Mouse (Mus musculus) gastrocnemius, postnatal 14 days (tissue): ENCODE data around the gene Cdc34. TPM values are rescaled to one million over a fixed set of nuclear protein-coding genes. Genes with fewer than 3 reads are reported as not detected.

Source experiments
- DNase-seq: peaks from one replicate; pipeline ENCODE4 v3.0.0; 2021; ENCODE audit warnings: mixed read lengths
- intact Hi-C: fragments of 180-260 bp; cut with DNase I; formaldehyde crosslinking; loops from one replicate; pipeline ENCODE4 v1.15.1; 2025; ENCODE audit warnings: low total_unique reads
- total RNA-seq, 2 experiments: library from RNA; stranded (reverse); gene quantifications; 2 replicates each; pipeline ENCODE4 v1.2.3; 2021

The Cdc34 gene
- total RNA-seq, 2 experiments from 2014 or later, result 314 to 321 TPM

DNA sequence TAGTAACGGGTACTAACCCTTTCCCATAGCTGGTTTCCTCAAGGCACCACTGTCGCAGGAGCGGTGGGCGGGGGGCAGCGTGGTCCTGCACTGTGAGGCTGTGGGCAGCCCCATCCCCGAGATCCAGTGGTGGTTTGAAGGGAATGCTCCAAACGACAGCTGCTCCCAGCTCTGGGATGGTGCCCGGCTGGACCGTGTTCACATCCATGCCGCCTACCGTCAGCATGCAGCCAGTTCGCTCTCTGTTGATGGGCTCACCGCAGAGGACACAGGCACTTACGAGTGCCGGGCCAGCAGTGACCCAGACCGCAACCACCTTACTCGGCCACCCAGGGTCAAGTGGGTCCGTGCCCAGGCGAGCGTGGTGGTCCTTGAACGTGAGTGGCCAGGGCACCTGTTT, 26.7 kb downstream of the Cdc34 start:
- intact Hi-C loops, result no loop called here

GRCm38 (mm10) chr10:79709307-79709706, 27.3 kb downstream of the Cdc34 start:
- DNase-seq, result no peak
- intact Hi-C loops, result no loop called here

More for the DNA sequence above, 26.7 kb downstream of the Cdc34 start:
- DNase-seq, result peak; percentile 57

DNA sequence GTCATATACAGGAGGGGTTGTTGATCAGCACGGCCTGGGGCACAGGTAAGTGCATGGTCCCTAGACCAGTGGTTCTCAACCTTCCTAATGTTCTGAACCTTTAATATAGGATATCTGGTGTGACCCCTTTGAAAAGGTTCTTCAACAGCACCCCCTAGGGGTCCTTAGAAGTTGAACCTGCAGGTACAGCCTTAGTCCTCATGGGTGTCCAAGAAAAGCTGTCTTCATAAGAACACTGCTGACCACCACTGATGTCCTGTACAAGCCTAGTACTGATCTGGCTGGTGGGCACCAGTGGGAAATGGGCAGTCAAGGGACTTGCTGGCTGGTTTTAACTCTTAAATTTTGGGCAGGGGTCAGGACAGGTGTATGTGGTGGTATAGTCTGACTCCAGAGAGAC, 30.0 kb downstream of the Cdc34 start:
- intact Hi-C loops, result no loop called here
- DNase-seq, result no peak

DNA sequence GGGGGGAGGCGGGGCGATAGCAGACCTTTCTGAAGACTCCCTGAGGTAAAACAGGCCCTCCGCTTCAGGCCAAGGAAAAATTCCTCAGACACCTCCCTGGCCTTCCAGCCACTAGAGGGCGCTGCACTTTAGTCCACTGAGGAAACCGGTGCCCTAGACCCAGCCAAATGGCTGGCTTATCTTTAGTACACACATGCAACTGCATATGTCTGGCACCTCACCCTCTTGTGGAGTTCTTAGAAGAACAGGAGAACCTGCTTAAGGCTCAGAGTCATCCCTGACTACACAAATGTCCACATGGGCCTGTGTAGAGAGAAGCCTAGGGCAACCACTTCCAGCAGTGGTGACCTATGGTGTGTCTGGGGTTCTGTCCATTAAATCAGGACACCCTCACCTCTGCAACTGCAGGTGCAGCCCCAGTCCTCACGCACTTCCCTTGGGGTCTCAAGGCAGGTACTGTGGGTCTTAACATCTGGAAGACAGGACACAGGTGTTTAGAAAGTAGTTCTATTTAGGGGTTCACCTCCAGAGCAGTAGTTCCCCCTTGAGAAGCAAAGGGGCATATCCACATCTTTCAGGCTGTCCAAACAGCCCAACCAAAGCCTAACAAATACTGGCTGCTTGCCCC, 30.6 kb downstream of the Cdc34 start:
- intact Hi-C loops, result no loop called here
- DNase-seq, result peak; percentile 81

DNA sequence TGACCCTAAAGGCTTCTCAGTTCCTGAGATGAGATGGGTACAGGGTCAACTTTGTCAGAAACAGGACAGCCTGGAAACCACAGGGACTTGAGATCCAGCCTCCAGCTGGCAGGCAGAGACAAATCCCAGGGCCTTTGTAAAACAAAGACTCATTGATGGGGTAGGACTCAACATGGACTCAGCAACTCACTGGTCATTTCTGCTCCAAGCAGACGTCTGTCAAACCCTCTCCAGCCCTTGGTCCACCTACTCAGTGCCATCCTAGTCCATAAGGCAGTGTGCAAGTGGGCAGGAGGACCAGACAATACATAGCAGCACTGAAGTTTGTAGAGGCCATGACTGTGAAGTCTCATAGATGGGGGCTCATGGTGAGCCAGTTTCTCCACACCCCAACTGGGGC, 31.2 kb downstream of the Cdc34 start:
- DNase-seq, result no peak
- intact Hi-C loops, result no loop called here

DNA sequence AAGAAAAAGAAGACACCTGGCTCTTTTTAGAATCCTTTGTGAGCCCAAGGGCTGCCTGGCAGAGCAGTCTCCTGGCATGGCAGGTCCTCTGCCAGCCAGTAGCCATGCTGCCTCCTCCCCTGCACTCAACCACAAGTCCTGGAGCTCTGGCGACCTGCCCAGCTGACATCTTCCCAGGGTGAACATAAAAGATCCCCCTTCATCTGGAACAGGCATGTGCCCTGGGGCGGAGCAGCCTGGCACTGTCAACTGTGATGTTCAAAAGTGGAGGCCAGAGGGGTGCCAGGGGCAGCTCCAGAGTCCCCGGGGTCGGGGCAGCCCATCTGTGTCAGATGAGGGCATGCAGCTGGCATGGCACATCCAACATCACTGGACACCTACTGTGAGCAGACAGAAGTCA, 33.0 kb downstream of the Cdc34 start:
- intact Hi-C loops, result no loop called here
- no peak for DNase-seq

- DNase-seq, result no peak
- intact Hi-C loops, result no loop called here
Measured at GRCm38 (mm10) chr10:79716254-79716987, 34.4 kb downstream of the Cdc34 start, which contains the start of gene Hcn2. Gene Hcn2, plus strand, starts transcription at chr10:79716634.

DNA sequence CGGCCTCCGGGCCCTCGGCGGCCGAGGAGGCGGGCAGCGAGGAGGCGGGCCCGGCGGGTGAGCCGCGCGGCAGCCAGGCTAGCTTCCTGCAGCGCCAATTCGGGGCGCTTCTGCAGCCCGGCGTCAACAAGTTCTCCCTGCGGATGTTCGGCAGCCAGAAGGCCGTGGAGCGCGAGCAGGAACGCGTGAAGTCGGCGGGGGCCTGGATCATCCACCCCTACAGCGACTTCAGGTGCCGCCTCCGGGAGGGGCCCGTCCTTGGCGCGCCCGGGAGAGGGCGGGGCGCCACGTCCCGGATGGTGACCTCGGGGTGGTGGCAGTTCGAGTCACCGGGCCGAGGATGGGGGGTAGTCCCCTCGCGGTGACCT, 35.0 kb downstream of the Cdc34 start:
- intact Hi-C loops, result no loop called here
- DNase-seq, result no peak

DNA sequence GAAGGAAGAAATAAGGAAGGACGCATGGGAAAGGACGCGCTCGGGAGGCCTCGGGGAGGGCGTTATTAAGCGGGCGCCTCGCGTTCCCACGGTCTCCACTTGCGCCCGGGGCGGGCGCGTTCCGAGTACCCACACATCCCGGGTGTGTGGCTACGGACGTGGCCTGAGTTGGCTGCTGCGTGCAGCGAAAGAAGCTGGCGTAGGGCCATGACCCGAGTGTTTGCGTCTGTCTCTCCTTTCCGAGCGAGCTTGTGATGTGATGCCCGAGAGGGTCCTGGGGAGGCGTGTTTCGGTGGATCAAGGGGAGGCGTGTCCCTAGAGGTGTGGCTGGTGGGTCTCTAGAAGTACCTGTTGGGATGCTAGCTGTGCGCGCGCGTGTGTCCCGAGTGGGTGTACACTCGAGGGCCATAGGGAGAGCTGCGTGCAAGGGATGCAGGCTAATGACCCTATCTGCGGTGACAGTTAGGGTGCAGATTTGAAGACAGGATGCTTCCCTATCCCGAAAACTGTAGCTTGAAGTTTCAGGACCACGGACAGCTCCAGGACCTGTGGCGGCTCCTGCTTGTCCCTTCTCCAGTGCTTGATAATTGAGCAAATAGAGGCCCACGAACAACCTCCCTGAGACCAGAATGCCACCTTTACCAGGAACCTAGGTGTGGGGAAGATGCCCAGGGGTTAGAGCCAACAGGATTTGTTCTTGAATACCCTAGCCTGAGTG, 35.8 kb downstream of the Cdc34 start:
- peak; percentile 77 for DNase-seq
- intact Hi-C loops, result no loop called here

DNA sequence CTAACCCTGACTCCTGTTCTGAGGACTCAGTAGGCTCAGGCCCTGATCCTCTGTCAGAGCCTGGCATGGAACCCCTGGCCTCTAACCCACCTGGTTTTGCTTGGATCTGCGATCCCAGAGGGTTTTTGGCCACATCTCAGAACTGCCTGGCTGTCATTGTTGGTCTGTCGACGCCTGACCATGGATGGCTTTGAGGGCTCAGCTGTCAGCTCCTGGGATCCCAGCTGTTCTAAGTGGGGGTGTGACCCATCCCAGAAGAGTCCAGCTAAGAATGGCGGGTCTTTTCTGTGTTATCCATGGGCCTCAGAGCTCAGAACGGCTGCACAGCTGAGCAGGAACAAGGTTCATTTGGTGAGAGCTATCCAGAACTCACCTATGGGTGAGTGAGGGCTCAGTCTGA, 39.1 kb downstream of the Cdc34 start:
- DNase-seq, result no peak
- intact Hi-C loops, result no loop called here

DNA sequence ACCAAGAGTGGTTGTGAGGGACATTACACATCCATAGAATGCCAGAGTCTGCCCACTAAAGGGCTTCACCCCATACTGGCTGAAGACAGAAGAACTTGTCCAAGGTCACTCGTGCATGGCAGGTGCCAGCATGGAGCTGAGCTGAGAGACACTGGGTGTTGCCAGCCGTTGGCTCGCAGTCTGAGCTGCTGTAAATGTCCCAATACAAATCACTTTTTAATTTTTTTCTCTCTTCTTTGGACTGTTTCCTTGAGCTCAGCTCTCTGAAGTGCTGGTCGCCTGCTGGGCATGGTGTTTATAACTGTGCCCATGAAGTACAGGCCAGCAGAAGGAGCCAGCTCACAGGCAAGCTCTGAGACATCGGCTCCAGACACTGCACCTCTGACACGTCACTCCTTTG, 41.1 kb downstream of the Cdc34 start:
- DNase-seq, result no peak
- intact Hi-C loops, result no loop called here

DNA sequence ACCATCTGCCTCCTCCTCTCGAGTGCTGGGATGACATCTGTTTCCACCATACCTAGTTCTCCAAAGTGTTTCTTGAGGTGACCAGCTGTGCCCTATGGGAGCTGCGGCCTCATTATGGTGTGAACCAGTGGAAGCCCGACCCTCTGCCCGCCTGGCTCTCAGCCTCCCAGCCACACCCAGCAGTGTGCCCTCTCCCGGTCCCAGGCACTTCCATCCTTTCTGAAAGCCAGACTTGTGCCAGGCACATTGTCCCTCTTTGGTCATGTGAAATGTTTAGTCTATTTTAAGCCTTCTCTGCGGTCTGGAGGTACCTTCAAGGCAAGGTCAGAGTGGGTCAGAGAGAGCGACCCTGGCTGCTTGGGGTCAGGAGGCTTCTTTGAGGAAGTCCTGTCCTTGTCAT, 41.7 kb downstream of the Cdc34 start:
- no peak for DNase-seq
- intact Hi-C loops, result no loop called here

DNA sequence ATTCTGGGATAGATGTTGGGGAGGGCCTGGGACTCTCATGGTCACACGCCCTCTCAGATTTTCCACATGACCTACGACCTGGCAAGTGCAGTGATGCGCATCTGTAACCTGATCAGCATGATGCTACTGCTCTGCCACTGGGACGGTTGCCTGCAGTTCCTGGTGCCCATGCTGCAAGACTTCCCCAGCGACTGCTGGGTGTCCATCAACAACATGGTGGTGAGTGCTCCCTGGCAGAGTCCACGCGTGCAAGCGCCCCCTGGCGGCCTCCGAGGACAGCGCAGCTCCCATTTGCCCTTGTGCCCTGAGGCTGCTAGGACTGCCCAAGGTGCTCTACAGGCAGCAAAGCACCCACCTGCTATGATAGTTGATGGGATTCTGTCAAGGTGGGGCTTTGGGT, 44.1 kb downstream of the Cdc34 start:
- intact Hi-C loops, result no loop called here
- DNase-seq, result peak; percentile 59

- intact Hi-C loops, result no loop called here
- DNase-seq, result no peak
Measured at GRCm38 (mm10) chr10:79728323-79729249, 46.6 kb downstream of the Cdc34 start.

DNA sequence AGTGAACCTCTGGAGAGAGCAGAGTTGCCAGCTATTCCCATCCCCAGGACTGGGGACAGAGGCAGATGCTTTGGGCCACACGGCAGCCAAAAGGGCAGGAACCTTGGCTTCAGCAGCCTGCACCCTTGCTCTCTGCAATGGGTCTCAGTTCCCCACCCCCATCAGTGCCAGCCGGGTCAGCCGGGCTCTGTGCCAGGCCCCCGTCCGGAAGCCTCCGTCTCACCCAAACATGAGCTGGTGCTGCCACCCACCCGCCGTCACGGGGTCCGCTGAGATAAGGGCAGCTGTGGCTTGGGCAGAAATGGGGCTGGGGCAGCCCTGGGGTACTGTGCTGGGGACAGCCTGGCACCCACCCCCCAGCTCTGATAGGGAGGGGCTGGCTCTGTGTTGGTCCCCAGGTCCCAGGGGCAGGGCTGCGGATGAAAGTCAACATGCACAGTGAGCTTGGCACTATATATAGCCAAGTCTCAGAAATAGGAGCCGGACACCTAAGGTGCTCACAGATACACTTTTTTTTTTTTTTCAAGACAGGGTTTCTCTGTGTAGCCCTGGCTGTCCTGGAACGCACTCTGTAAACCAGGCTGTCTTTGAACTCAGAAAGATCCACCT, 47.5 kb downstream of the Cdc34 start:
- peak; percentile 44 for DNase-seq

GRCm38 (mm10) chr10:79732500-79732899, 50.5 kb downstream of the Cdc34 start:
- intact Hi-C loops, result no loop called here
- DNase-seq, result no peak

More for the DNA sequence above, 47.5 kb downstream of the Cdc34 start:
- intact Hi-C loops, result no loop called here

- DNase-seq, result no peak
- intact Hi-C loops, result no loop called here
Measured at GRCm38 (mm10) chr10:79733847-79734246, 51.9 kb downstream of the Cdc34 start.

GRCm38 (mm10) chr10:79735361-79735760, 53.4 kb downstream of the Cdc34 start:
- DNase-seq, result no peak
- intact Hi-C loops, result no loop called here

DNA sequence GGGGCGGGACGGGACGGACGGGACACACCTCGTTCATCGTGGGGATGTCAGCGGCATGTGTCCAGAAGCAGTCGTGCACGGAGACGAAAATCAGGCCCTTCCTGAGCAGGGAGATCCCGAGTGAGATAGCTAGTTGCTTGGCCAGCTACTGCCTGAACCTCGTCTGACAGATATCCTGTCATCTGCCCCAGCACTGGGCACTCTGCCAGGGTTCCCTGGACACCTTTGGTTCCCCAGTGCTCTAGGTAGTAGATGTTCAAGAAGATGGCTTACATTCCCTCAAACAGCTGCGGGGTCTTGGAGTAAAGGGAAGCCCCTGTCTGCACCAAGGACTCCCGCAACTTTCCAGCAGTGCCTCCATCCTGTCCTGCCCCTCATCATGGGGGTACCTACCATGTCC, 54.7 kb downstream of the Cdc34 start:
- DNase-seq, result no peak
- intact Hi-C loops, result no loop called here
